Mouse (Mus musculus) induced T-regulatory cell, adult 2 months (primary cell): ENCODE measurements around the gene 4930519P11Rik.

Source experiments
- DNase-seq: peaks from one replicate; pipeline ENCODE4 v3.0.0-alpha.2; 2012; ENCODE audit warnings: low read depth

The 4930519P11Rik gene

DNA sequence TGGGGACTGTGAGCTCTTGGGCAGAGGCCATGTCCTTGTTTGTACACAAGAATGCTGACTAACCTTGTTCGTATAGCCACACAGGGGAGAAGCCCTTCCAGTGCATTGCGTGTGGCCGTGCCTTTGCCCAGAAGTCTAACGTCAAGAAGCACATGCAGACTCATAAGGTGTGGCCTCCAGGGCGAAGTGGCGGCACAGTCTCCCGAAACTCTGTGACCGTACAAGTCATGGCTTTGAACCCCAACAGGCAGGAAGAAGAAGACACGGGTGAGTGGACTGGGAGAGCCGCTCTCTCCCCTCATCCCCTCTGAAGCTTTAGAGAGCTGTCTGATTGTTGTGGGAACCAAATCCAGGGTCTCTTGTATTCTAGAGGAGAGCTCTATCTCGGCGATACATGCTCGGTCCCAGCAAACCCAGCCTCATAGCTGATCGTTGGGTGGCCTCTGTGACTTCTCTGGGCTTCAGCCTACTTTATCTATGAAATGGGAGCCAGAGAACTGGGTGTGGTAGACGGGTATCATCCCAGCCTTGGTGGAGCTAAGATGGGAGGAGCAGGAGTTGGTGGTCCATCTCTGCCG, 19.1 kb upstream of the 4930519P11Rik start:
- DNase-seq: no peak

DNA sequence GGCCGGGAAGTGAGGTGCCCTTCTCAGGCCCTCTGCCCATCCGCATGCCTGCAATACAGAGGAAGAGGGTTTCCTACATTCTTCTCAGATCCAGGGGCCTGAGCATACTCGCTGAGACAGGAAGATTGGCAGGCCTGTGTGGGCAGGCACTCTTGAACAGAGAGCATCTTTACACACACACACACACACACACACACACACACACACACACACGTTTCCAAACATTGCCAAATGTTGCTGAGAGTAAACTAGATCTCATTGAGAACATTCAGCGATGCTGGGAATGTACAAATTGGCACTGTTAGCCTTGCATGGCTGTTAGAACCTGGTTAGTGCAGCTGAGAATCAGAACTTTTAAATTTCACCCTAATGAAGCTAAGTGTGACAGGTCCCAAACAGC, 17.3 kb upstream of the 4930519P11Rik start:
- no peak for DNase-seq

DNA sequence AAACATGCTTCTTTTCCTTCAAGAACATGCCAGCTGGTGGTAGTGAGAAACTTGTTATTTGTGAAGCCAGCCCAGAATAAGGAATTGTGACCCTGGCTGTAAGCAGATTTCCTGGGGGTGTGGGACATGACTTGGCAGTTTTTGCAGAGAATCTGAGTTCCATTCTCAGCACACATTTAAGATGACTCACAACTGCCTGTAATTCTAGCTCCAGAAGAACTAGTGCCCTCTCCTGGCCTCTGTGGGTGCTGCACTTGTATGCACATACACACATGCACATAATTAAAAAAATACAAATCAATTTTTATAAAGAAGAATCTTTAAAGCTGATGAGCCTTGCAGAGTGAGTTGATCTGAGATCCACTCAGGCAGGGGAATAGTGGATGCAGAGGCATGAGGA, 10.9 kb upstream of the 4930519P11Rik start:
- DNase-seq: peak; percentile 29

DNA sequence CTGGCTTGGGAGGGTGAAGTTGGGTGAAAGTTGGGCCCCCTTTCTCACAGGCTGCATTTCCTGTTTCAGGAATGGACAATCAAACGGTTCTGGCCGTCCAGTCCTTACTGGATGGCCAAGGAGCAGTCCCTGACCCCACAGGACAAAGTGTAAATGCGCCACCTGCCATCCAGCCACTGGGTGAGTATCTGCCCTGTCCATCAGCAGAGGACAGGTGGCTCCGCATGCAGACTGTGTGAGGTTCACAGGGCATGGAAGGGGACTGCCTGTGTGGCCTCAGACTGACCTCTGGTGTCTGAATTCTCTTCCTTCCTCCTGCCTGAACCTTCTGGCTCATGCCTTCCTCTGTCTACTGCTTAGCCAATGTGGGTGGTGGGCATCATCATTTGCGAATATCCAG, 8.4 kb upstream of the 4930519P11Rik start:
- no peak for DNase-seq

DNA sequence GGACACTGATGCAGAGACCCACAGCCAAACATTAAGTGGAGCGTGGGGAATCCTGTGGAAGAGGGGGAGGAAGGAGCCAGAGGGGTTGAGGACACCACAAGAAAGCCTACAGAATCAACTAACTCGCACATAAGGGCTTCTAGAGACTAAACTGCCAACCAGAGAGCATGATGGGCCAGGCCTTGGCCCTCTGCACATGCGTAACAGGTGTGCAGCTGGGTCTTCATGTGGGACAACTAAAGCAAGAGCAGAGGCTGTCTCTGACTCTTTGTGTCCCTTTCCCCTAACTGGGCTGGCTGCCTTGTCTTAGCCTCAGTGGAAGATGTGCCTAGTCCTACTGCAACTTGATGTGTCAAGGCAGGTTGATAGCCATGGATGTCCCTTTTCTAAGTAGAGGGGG, 3.8 kb upstream of the 4930519P11Rik start:
- no peak for DNase-seq

DNA sequence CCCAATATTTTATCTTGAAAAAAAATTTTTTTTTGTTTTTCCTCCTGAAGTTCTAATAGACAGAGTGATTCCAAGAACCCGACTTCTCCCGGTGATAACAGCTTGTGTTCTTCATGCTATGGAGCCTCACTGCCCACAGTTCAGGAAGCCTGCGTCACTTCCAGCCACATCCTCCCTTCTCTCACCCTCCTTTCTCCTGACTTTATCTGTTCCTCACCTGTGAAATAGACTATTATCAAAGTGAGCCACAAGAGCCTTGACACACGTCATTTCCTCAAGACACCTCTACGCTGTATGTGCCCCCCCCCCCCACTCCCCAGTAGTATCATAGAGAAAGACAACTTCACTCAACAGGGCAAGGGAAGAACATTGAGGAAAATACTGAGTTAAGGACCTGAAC, 2.4 kb upstream of the 4930519P11Rik start:
- peak; percentile 67 for DNase-seq

DNA sequence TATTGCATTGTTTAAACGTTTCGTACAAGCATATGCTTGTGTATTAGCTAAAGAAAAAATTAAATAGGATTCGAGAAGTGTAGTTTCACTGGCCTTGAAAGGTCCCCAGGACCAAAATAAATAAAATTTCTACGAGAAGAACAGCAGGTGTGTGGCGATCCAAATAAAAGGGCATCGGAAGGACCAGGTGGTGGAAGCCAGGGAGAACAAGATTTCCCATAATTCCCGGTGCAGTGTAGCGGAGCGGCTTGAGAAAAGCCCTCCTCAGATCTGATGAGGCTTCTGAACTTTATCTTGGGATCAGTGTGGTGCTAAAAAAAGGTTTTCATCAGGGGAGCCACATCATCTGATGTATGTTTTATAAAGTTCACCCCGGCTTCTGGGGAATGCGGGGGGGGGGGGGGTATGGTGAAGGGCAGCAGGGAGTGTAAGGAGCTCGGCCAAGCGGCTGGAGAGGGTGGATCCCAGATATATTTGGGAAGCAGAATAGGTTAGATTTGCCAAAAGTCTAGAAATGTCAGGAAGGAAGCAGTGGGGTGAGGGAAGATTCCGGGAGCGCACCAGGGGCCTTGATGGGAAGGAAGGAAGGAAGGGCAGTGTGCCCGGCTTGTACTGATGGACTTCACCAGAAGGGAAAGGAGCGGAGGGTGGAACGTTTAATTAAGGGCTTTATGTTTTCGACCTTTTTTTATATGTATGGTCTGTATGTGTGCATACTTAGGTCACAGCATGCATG, 1.8 kb upstream of the 4930519P11Rik start:
- DNase-seq: peak; percentile 20

DNA sequence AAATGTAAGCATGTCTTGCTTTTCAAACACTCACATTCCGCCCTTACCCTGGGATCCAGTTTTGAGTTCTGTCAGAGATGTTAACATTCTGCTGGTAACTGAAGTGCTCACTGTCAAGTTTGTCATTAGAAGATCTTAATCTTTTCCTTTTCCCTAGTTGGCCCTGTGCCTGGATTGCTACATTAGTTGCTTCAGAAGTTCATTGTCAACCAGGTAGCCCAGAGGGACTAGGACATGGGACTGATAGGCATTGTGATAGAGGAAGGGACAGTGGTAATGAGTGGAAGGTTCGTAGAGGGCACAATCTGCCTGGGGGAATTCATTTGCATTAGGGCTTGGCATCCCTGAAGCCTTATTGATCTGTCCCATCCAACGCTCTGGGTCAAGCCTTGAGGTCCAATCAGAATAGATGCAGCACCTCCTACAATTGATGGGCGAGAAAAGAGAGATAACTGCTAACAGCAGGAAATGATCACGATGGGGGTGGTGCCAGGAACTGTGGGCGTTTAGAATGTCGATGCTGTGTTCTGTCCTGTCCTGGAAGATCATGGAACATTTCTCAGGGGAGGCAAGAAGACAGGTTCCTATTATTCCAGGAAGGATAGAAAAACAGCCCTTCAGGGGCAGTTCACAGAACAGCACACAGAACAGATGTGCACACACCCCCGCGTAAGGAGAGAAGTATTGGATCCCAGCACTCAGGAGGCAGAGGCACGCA, 4.0 kb downstream of the 4930519P11Rik start:
- DNase-seq: peak; percentile 34

DNA sequence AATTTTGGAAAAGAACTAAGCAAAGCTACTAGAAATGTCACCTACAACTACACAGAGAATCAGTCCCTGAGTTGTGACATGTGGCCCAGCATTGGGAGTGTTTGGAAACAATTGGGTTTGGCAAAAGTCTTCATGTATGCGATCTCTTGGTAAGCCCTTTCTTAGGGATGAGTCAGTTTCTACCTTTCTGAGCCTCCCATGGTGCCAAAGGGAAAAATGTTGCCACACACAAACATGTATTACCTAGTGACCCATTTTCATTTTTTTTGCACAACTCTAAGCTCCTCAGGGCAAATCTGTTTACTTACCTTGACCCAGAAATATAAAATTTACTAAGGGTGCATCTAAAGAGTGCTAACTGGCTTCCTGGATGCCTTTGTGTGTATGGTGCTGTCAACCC, 6.3 kb downstream of the 4930519P11Rik start:
- no peak for DNase-seq

DNA sequence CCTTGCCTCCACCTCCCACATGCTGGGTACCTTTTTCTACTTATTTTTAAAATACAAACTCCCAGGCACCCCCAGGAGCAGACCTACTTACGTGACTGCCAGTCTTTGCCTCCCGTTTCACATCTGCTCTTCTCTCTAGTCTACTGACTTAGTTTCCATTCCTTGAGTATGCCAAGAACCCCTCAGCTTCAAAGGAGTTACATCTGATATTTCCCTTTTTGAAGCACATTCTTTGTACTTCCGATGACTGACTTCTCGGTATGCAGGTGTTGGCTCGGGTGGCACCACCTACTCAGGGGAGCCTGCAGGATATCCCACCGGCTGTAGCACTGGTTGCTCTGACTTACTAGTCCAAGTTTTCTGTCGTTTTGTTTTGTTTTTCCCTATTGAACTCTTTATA, 9.1 kb downstream of the 4930519P11Rik start:
- DNase-seq: no peak

DNA sequence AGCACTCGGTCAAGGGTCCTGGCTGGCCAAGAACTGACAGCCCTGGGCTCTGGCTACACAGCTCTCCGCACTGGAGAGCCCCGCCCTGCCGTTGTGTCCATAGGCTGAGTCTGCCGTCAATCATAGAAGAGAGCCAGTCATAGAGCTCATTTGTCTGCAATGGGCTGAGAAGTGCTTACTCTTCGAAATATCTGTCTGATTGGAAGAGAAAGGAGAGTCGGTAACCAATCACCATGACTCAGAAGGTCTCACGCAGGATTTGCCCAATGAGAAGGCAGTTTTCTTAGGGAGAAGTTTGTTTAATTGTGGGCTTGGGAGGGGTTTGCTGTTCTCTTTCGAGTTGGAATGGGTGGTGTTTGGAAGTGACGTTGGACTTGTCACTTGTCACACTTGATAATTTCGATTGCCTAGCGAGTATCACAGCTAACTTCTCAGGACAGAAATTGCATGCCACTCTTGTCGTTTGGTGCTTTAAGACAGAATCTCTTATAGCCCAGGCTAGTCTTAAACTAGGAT, 9.5 kb downstream of the 4930519P11Rik start, which contains the start of gene Pxmp4:
Gene Pxmp4, minus strand, starts transcription at position 71 of the 516 bp plus-strand sequence.
- peak; percentile 98 for DNase-seq

DNA sequence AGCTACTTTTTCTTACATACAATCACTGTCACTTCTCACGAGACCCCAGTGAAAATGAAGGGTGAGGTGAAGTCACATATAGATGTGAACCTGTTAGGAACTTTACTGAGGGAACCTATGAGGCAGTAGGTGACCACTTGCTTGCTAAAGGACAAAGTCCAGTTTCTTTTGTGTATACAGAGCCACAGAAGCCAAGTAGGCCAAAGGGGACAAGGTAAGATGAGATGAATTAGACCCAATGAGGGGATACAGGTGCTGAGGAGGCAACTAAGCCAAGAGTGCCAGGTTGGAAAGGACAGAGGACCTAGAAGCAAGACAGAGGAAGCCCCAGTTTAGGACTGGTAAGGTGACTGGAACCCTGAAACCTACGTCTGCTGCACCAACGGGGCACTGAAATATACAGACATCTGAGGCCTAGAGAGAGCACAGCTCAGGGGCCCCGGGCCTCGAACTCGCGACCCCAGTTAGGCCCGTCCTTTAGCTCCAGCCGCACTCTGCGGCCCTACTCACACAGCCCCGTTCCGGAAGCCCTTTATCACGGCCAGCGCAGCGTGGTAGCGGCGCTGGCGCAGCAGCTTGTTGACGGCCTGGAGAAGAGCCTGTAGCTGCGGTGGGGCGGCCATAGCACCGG, 10.1 kb downstream of the 4930519P11Rik start:
- DNase-seq: no peak

DNA sequence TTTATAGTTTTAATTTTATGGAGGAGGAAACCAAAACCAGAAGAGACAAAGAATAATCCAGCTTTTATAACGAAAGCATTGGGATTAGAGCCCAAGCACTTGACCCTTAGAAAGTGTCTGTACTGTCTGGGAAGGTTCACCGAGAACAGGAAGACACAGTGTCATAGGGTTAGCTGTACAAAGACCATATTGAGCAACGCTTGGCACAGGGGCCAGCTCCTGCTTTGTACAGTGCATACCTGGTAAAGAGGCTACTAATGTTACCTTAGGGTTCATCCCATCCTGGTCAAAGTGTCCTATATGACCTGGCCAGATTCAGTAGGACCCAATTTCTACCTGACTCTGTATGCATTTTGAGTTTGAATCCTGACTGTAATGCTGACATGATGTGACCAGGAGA, 11.9 kb downstream of the 4930519P11Rik start:
- DNase-seq: no peak

DNA sequence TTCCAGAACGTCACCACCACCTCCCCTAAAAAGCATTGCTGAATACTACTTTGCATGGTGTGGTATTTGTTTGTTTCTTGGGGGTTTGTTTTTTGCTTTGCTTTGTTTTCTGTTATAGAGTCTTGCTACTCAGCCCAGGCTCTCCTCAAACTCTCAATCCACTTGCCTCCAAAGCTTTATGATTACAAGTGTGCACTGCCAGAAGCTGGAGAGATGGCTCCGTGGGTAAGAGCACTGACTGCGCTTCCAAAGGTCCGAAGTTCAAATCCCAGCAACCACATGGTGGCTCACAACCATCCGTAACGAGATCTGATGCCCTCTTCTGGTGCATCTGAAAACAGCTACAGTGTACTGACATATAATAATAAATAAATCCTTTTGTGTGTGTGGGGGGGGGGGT, 12.7 kb downstream of the 4930519P11Rik start:
- no peak for DNase-seq

DNA sequence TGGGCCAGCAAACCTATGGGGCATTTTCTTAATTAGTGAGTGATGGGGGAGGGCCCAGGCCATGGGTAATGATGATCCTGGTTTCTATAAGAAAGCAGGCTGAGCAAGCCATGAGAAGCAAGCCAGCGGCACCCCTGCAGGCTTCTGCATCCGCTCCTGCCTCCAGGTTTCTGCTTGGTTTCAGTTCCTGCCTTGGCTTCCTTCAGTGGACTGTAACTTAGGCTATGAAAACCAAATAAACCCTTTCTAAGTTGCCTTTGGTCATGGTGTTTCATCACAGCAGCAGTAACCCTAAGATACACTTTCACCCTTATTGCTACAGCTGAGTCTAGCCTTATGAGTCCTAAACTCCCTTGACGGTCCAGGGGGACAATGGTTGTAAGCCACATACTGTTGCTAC, 15.8 kb downstream of the 4930519P11Rik start:
- DNase-seq: no peak

DNA sequence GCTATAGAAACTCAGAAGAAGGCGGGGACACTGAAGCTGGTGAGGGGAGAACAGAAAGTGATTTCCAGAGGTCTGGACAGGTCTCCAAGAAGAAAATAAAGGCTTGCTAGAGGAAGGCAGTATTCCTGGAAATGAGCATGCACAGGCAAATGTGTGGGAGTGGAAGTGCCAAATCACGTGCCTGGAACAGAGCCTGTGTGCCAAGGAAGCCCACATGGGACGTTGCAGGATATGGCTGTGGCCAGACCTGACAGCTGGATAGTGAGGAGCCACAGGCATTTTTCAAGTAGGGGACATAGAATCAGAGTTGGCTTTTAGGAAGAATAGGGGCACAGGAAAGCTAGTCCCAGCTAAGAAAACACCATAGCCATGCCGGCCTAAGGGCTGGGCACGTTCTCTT, 17.5 kb downstream of the 4930519P11Rik start:
- DNase-seq: no peak

DNA sequence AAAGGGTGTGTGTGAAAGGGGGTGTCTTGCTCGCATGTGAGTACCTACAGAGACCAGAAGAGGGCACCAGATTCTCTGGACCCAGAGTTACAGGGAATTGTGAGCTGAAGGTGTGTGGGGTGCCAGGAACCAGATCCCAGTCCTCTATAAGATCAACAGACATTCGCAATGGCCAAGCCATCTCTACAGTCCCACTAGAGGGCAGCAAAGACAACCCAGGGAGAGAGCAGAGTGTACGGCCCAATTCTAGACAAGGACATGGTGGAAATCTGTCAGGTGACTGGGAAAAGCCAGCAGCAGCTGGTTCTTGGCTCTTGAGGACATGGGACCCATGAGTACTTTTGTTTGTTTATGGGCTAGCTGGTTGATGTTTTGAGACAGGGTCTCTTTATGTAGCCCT, 20.2 kb downstream of the 4930519P11Rik start:
- peak; percentile 74 for DNase-seq

DNA sequence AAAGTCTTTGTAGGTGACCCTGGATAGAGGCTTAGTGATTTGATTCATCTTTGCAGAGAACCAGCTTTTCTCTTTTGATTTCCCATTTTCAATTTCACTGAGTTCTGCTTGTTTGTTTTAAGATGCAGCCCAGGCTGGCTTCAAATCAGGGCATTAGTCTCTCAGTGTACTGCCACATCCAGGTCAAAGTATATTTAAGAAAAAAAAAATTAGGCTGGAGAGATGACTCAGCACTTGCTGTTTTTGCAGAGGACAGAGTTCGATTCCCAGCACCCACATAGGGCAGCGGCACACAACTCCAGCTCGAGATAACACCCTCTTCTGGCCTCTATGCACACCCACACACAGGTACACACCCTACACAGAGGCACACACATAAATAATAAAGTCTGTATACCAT, 22.0 kb downstream of the 4930519P11Rik start:
- DNase-seq: no peak

DNA sequence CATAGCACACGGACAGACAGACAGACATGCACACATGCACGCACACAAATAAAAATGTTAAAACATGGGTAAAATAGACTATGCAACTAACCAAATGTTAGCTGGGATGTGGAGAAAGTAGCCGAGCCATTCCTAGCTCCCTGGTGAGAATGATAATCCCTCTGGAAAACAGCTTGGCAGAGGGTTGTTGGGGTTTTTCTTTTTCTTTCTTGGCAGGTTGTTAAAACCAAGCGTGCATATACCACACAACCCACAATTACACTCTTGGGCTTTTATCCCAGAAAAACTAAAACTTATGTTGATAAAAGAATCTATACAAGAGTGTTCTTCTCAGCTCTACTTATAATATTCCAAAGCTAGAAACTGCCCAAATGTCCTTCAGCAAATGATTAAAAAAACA, 24.2 kb downstream of the 4930519P11Rik start:
- DNase-seq: no peak

DNA sequence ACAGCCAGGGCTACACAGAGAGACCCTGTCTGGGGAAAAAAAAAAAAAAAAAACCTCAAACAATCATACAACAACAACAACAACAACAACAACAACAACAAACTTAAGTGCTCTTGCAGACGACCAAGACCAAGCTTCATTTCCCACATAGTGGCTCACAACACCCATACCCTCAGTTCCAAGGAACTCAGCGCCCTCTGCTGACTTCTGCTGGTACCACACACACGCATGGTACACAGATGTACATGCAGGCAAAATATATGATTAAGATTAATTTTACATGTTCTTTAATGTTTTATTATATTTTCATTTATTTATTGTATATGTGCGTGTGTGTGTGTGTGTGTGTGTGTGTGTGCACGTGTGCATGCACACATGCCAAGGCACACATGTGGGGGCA, 26.8 kb downstream of the 4930519P11Rik start:
- DNase-seq: peak; percentile 57

DNA sequence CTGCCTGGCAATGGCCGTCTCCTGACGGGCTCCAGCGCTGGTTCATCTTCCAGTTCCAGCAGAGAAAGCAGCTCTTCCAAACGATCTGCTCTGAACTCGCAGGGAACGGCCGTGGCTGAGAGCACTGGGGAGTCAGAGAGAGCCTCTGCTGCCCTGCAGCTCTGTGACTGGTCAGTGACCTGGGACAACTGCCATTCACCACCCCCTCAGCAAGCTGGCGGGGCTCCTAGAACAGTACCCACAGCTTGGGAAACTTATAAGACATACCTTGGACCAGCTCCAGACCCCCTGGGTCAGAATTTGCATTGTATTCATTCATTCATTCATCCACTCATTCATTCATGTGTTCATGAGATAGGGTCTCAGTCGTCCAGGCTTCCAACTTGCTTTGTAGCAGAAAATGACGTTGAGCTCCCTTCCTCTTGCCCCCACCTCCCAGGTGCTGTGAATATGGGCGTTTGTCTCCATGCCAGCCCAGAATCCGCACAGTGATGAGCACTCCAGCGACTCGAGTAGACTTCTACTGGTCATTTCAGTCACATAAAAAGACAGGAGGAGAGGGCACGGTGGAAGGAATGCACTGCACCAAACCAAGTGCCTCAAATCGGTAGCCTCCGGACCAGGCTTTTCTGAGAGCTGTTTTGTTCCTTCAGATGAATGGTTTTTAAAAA, 28.2 kb downstream of the 4930519P11Rik start:
- DNase-seq: no peak
